Mouse (Mus musculus) ES-E14 (cell line): Measurements from ENCODE around the gene Zpbp. TPM values are rescaled to one million over a fixed set of nuclear protein-coding genes. Genes with fewer than 3 reads are reported as not detected.
A peak's percentile ranks its signal among the peaks of the same experiment; 100 is the strongest.

ENCODE experiments used
- DNase-seq: peaks from one replicate; pipeline ENCODE4 v3.0.0-alpha.2; 2013; ENCODE audit warnings: low read depth, low spot score
- H3K27ac ChIP-seq: 2 replicates; pipeline ENCODE4 v1.5.1; 2012; ENCODE audit warnings: low read depth, mild to moderate bottlenecking, low read length, moderate library complexity, mixed read lengths; ENCODE audit not compliant: poor library complexity, insufficient read depth, severe bottlenecking
- H3K36me3 ChIP-seq: 2 replicates; pipeline ENCODE4 v1.6.1; 2012; ENCODE audit warnings: mild to moderate bottlenecking, low read length, moderate library complexity, mixed read lengths; ENCODE audit not compliant: control insufficient read depth, poor library complexity, insufficient read depth, severe bottlenecking
- H3K4me1 ChIP-seq, 2 experiments: fragments of 150-350 bp in 1 of 2; sonication (generic) in 1 of 2; 2 replicates each; pipeline ENCODE4 v1.6.1; 2012; ENCODE audit warnings: low read length in 2 of 2, mild to moderate bottlenecking in 1 of 2, mixed read lengths in 1 of 2; ENCODE audit not compliant: control insufficient read depth in 2 of 2, insufficient read depth in 2 of 2, poor library complexity in 1 of 2
- H3K4me3 ChIP-seq, 2 experiments: fragments of 150-350 bp in 1 of 2; sonication (generic) in 1 of 2; 2 replicates each; pipeline ENCODE4 v1.5.1; 2012; ENCODE audit warnings: low read length in 2 of 2, low read depth in 1 of 2, mild to moderate bottlenecking in 1 of 2, mixed read lengths in 1 of 2; ENCODE audit not compliant: insufficient read depth in 1 of 2, poor library complexity in 1 of 2, severe bottlenecking in 1 of 2
- H3K9ac ChIP-seq: 2 replicates; pipeline ENCODE4 v1.6.1; 2012; ENCODE audit warnings: low read depth, mild to moderate bottlenecking, low read length, mixed read lengths; ENCODE audit not compliant: poor library complexity, insufficient read depth, severe bottlenecking
- H3K9me3 ChIP-seq: fragments of 150-350 bp; sonication (generic); 2 replicates; pipeline ENCODE4 v1.6.1; 2012; ENCODE audit warnings: low read depth, mild to moderate bottlenecking, low read length; ENCODE audit not compliant: control insufficient read depth, insufficient read depth
- CHD2 ChIP-seq: IDR thresholded peaks from 2 replicates; pipeline ENCODE4 v1.6.1; 2014; ENCODE audit warnings: mild to moderate bottlenecking, low read depth, low read length, inconsistent platforms
- HCFC1 ChIP-seq: IDR thresholded peaks from 2 replicates; pipeline ENCODE4 v1.6.1; 2012; ENCODE audit warnings: low read length, inconsistent platforms, borderline replicate concordance; ENCODE audit not compliant: insufficient read depth
- MAFK ChIP-seq: IDR thresholded peaks from 2 replicates; pipeline ENCODE4 v1.6.1; 2014; ENCODE audit warnings: mild to moderate bottlenecking, low read depth, low read length, inconsistent platforms; ENCODE audit not compliant: insufficient read depth
- ZC3H11A ChIP-seq: IDR thresholded peaks from 2 replicates; pipeline ENCODE4 v1.6.1; 2012; ENCODE audit warnings: low read depth, mild to moderate bottlenecking, inconsistent platforms, low read length, borderline replicate concordance
- ZNF384 ChIP-seq: IDR thresholded peaks from 2 replicates; pipeline ENCODE4 v1.6.1; 2012; ENCODE audit warnings: low read depth, low read length, inconsistent platforms
- in situ Hi-C, 2 experiments: fragments of 600-800 bp; cut with MboI; formaldehyde crosslinking; loops; one replicate each; pipeline ENCODE4 v1.15.1; 2025; ENCODE audit warnings: low sequenced_read_pairs in 2 of 2, inconsistent platforms in 1 of 2; ENCODE audit not compliant: unreplicated experiment in 2 of 2
- total RNA-seq: library from RNA; depleted of rRNA; stranded (reverse); fragments of 300-350 nt; gene quantifications from 2 replicates; pipeline ENCODE4 v1.2.3, GENCODE M21; 2012; rRNA removed

Gene Zpbp
- total RNA-seq, 1 experiment, result 0.22 TPM

DNA sequence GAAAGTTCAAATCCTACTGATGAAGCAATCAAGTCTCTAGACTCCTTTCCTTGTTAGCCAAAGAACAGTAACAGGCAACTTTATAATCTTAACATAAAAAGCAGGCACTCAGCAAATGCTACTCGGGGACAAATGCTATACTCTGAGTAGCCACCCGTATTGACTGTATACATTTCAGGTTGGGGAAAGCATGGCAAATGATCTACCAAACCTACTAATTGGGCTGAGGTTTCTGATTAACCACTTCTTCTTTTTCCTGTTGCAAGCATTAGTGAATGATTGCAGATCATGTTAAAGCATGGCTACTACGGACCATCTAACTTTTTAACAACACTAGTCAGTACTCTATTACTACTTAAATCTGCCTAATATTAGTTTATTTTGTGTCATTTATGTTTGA lies 178.7 kb downstream of the Zpbp start:
- H3K4me3 ChIP-seq, result no peak overlapping the region
- no peaks in the 10 kb centered on the region for H3K4me1 ChIP-seq
- H3K27ac ChIP-seq, result no peak overlapping the region
- DNase-seq, result no peak
- no peaks in the 10 kb centered on the region for H3K36me3 ChIP-seq
- in situ Hi-C loops, result no loop called here
- H3K9ac ChIP-seq, result no peak overlapping the region
- TF ChIP-seq HCFC1, result no peak
- no peak for TF ChIP-seq ZC3H11A
- TF ChIP-seq ZNF384, result no peak
- no peak for TF ChIP-seq CHD2
- TF ChIP-seq MAFK, result no peak
- H3K9me3 ChIP-seq, result no peaks in the 10 kb centered on the region

DNA sequence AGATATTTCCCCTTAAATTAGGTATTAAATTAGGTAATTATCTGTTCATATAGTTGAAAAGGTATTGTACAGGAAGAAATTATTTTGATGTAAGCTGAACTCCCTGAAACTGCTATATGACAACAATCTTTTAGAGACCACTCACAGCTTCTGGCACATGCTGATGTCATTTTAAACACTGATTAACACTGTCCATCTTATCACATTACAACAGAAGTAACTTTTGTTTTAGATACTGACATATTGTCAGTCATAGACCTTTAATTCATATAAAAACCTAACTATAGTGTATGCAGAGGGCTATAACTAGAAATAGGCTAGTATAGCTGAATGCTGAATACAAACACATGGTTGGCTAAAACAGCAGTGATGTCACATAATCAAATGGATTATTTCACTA lies 182.1 kb downstream of the Zpbp start:
- Histone ChIP-seq H3K27ac (no peak overlapping the region), H3K9ac (no peak overlapping the region), H3K36me3 (no peaks in the 10 kb centered on the region), H3K4me1 (no peaks in the 10 kb centered on the region), H3K9me3 (no peaks in the 10 kb centered on the region), H3K4me3 (no peak overlapping the region)
- no peak for TF ChIP-seq ZC3H11A
- no peak for TF ChIP-seq MAFK
- no peak for TF ChIP-seq CHD2
- no peak for TF ChIP-seq ZNF384
- no peak for TF ChIP-seq HCFC1
- no peak for DNase-seq
- in situ Hi-C loops, result no loop called here

DNA sequence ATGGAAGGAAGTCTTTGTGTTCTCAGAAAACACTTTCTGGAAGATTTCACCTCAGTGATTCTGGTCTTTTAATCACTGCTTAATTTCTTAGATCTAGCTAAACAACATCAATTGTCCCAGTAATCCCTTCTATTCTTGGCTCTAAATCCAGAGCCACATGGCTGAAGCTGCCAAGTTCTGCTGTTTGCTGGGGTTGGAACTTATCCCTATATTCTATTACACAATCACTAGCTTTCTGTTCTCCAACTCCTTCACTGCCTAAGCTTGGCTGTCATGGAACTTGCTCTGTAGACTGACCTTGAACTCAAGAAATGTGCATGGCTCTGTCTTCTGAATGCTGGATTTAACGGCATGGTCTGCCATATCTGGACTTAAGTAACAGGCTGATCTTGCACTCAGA lies 204.9 kb downstream of the Zpbp start:
- Histone ChIP-seq H3K36me3 (no peaks in the 10 kb centered on the region), H3K4me1 (no peaks in the 10 kb centered on the region), H3K4me3 (no peak overlapping the region), H3K9ac (no peak overlapping the region), H3K27ac (no peak overlapping the region), H3K9me3 (no peaks in the 10 kb centered on the region)
- DNase-seq, result no peak
- in situ Hi-C loops, result no loop called here
- no peak for TF ChIP-seq CHD2
- TF ChIP-seq MAFK, result no peak
- no peak for TF ChIP-seq ZNF384
- no peak for TF ChIP-seq ZC3H11A
- TF ChIP-seq HCFC1, result no peak

DNA sequence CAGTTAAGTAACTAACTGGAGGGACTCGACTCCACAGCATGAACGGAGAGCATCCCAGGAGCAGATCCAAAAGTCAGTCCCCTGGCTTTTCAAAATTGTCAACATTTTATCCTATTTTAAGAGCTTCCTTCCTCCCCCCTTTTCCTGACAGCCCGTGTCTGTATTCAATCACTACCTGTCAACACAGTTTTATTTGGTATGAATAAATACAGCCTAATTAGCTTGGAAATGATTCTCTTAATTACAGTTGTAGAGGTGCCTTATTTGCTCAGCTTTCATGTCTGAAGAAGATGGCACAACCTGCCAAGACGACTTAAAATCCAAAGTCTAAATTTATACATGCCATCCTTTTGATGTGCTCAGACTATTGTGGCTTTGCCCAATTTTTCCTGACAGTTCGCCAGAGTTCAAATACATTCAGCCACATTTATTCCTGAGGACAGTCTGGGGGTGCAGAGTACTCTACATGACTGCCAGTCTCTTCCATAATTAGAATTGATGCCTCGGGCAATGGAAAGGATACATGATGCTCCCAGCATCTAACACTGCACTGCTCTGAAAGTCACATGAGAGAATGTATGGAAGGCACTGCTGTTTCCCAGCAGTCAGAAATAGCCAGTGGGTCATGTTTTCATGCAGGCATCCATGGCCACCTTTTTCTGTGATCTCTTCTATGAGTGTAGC lies 219.4 kb downstream of the Zpbp start:
- in situ Hi-C loops, result no loop called here
- Histone ChIP-seq H3K9ac (no peak overlapping the region), H3K27ac (no peak overlapping the region), H3K4me1 (no peaks in the 10 kb centered on the region; a peak in 1 of 4 replicates), H3K9me3 (no peaks in the 10 kb centered on the region), H3K4me3 (no peak overlapping the region), H3K36me3 (no peaks in the 10 kb centered on the region)
- TF ChIP-seq ZC3H11A (no peak), ZNF384 (no peak), CHD2 (no peak), HCFC1 (no peak), MAFK (no peak)
- no peak for DNase-seq

DNA sequence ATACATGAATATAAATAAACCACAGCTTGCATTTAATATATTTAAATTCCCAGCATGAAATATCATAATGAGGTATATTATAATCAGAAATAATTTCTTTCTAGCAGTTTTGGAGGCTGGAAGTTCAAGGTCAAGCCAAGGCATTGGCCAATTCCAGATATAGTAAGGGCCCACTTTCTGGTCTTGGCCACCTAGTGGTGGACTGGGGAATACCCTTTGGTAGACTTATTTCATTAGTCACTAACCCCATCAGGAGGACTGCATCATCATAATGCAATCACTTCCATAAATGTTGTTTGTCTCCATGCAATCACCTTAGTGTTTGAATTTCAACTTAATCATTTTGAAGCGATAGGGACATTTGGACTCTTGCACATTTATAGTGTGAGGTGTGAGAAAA lies 222.9 kb downstream of the Zpbp start:
- Histone ChIP-seq H3K36me3 (no peaks in the 10 kb centered on the region), H3K9ac (no peak overlapping the region), H3K4me1 (no peaks in the 10 kb centered on the region; a peak in 1 of 4 replicates), H3K27ac (no peak overlapping the region), H3K4me3 (no peak overlapping the region), H3K9me3 (no peaks in the 10 kb centered on the region)
- peak; percentile 20 for DNase-seq
- no peak for TF ChIP-seq ZNF384
- no peak for TF ChIP-seq CHD2
- no peak for TF ChIP-seq ZC3H11A
- no peak for TF ChIP-seq MAFK
- TF ChIP-seq HCFC1, result no peak
- in situ Hi-C loops, result no loop called here

Other genes with a start within 250 kb of the Zpbp start
- gene Spata48, start 314 bp downstream of the Zpbp start, total RNA-seq, result 0.21 and 0.31 TPM in 2 replicates
- gene 4930512M02Rik, start 165.4 kb upstream of the Zpbp start, total RNA-seq, result not detected in 2 replicates
- 0.48 and 0.49 TPM in 2 replicates for gene Ikzf1, start 222.6 kb upstream of the Zpbp start, total RNA-seq